47 mouse cellular contexts compared by ENCODE assay signal in genomic region chr1:181003790-181004189, GRCm38 (mm10). TPM values are rescaled to one million over a fixed set of nuclear protein-coding genes. Genes with fewer than 3 reads are reported as not detected.
"Had no signal": no experiment of that assay in that cellular context is flagged by ENCODE, and none has a peak within 500 bp of the region (broad histone marks: within the 10 kb centered on the region; RNA-seq: fewer than 3 reads in every experiment).

No protein-coding gene starts in this region.

- H3K27ac ChIP-seq: heart, embryonic 13.5 days; heart, embryonic 15.5 days; hindbrain, embryonic 10.5 days; hindbrain, embryonic 12.5 days; hindbrain, embryonic 13.5 days; hindbrain, embryonic 14.5 days; hindbrain, embryonic 15.5 days; hindbrain, postnatal 0 days; intestine, embryonic 15.5 days; kidney, embryonic 15.5 days; kidney, postnatal 0 days; layer of hippocampus, adult 2 months; left cerebral cortex, adult 2 months had no signal

- H3K4me1 ChIP-seq: hindbrain, embryonic 15.5 days had no signal

- H3K36me3 ChIP-seq: heart, embryonic 12.5 days; heart, embryonic 13.5 days; heart, embryonic 15.5 days; hindbrain, embryonic 10.5 days; hindbrain, embryonic 12.5 days; hindbrain, embryonic 13.5 days; hindbrain, embryonic 15.5 days; intestine, embryonic 15.5 days; kidney, embryonic 15.5 days had no signal

- H3K9ac ChIP-seq: heart, embryonic 12.5 days; heart, embryonic 13.5 days; heart, embryonic 15.5 days; hindbrain, embryonic 12.5 days; hindbrain, embryonic 13.5 days; hindbrain, embryonic 14.5 days; hindbrain, embryonic 15.5 days; intestine, embryonic 15.5 days; kidney, embryonic 15.5 days had no signal

- H3K4me3 ChIP-seq: heart, embryonic 12.5 days; heart, embryonic 13.5 days; heart, embryonic 15.5 days; hindbrain, embryonic 10.5 days; hindbrain, embryonic 12.5 days; hindbrain, embryonic 13.5 days; hindbrain, embryonic 15.5 days; intestine, embryonic 15.5 days; kidney, embryonic 15.5 days; layer of hippocampus, adult 2 months; left cerebral cortex, adult 2 months had no signal

- H3K4me2 ChIP-seq: heart, embryonic 11.5 days; heart, embryonic 12.5 days; heart, embryonic 13.5 days; heart, embryonic 15.5 days; hindbrain, embryonic 12.5 days; hindbrain, embryonic 13.5 days; hindbrain, embryonic 14.5 days; hindbrain, embryonic 15.5 days; intestine, embryonic 15.5 days; kidney, embryonic 15.5 days had no signal

- H3K9me3 ChIP-seq: heart, embryonic 12.5 days; heart, embryonic 13.5 days; heart, embryonic 15.5 days; hindbrain, embryonic 10.5 days; hindbrain, embryonic 12.5 days; hindbrain, embryonic 13.5 days; hindbrain, embryonic 15.5 days; intestine, embryonic 15.5 days; kidney, embryonic 15.5 days had no signal

- H3K27me3 ChIP-seq: heart, embryonic 12.5 days; heart, embryonic 13.5 days; heart, embryonic 15.5 days; hindbrain, embryonic 13.5 days; hindbrain, embryonic 15.5 days; intestine, embryonic 15.5 days; kidney, embryonic 15.5 days had no signal

- ATAC-seq: hindbrain, embryonic 16.5 days; hindbrain, postnatal 0 days; inflammation-experienced regulatory T-cells, adult 6 months; intestine, embryonic 15.5 days; intestine, embryonic 16.5 days; intestine, postnatal 0 days had no signal

- DNase-seq: heart, postnatal 10 days; heart, postnatal 14 days; heart, postnatal 36 days; kidney, adult 11 months; kidney, adult 18-20 months; kidney, adult 2 months; kidney, adult 8-10 months; kidney, adult 9 months; kidney, postnatal 10 days; kidney, postnatal 14 days; kidney, postnatal 36 days; kidney, postnatal 4 days; layer of hippocampus, adult 9-11 months; layer of hippocampus, postnatal 36 days had no signal

RNA-seq across cellular contexts. Expression of gene 9130409I23Rik, which starts 47.2 kb away (rescaled TPM):
- total RNA-seq: heart, postnatal 10 days; heart, postnatal 14 days; heart, postnatal 25 days; heart, postnatal 36 days; hematopoietic stem cell, adult 5-6 weeks; hindbrain, postnatal 0 days; layer of hippocampus, adult 18-20 months; layer of hippocampus, postnatal 10 days; layer of hippocampus, postnatal 14 days; layer of hippocampus, postnatal 36 days; left cerebral cortex, adult 18-20 months; left cerebral cortex, adult 2 months; left cerebral cortex, adult 8-10 months had no signal
- polyA plus RNA-seq: heart, embryonic 11.5 days; heart, embryonic 12.5 days; heart, embryonic 13.5 days; heart, embryonic 14.5 days; heart, embryonic 15.5 days; heart, postnatal 0 days; hindbrain, embryonic 10.5 days; hindbrain, embryonic 11.5 days; hindbrain, embryonic 14.5 days; hindbrain, embryonic 15.5 days; hindbrain, embryonic 16.5 days; hindbrain, postnatal 0 days; inflammation-experienced regulatory T-cells, adult 6 months; intestine, embryonic 14.5 days; intestine, embryonic 15.5 days; intestine, embryonic 16.5 days; kidney, adult 2 months; kidney, embryonic 14.5 days; kidney, embryonic 15.5 days; kidney, embryonic 16.5 days; large intestine, adult 2 months had no signal
